11 mouse cellular contexts compared by ENCODE assay signal in the genomic region with DNA sequence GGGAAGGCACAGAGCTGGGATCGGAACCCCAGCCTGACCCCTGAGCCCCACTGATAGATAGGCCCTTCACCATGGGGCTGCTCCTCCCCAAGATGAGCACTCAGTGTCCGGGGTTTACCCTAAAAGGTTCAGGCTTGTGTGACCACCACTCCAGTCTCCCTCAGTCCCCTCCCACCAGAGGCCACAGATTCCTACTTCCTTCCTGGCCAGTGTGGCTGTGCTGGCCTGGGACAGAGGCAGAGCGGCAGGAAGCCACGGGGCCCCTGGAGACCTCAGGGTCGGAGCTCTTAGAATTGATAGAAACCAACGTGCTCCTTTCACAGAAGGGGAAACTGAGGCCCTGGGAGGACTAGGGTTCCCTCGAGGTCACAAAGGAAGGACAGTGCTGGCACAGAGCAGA. TPM values are rescaled to one million over a fixed set of nuclear protein-coding genes. Genes with fewer than 3 reads are reported as not detected.
DNase-seq lines count a peak whose midpoint lies in the region; ATAC-seq and TF ChIP-seq lines count a peak whose summit lies in the region.
"Had no signal": no experiment of that assay in that cellular context is flagged by ENCODE, and none has a peak within 500 bp of the region (broad histone marks: within the 10 kb centered on the region; RNA-seq: fewer than 3 reads in every experiment).

No protein-coding gene starts in this region.

- H3K4me3 ChIP-seq in forebrain, embryonic 12.5 days (replicated peaks), result no peak overlapping the region
- H3K4me3 ChIP-seq in forebrain, embryonic 11.5 days (ENCODE audit: low read depth, low read length), result no peak overlapping the region
- no peak overlapping the region for H3K4me3 ChIP-seq in midbrain, embryonic 10.5 days
- H3K4me3 ChIP-seq in midbrain, embryonic 15.5 days, result no peak overlapping the region
- H3K4me3 ChIP-seq in thymus, adult 2 months (ENCODE audit: control insufficient read depth, insufficient read depth, low read length), result no peak overlapping the region
- H3K4me3 ChIP-seq: embryonic facial prominence, embryonic 15.5 days had no signal

- ATAC-seq in forebrain, embryonic 12.5 days (ENCODE audit: low FRiP score), result no peak
- no peak for ATAC-seq in forebrain, embryonic 11.5 days (replicated peaks; ENCODE audit: low FRiP score)
- no peak for ATAC-seq in midbrain, embryonic 15.5 days (replicated peaks)
- ATAC-seq in megakaryocyte progenitor cell, adult 5-6 weeks (replicated peaks; ENCODE audit: poor library complexity), result peak; percentile 44

- intact Hi-C loops in heart, postnatal 14 days (cut with DNase I), result no loop called here

- H3K36me3 ChIP-seq in forebrain, embryonic 12.5 days (replicated peaks), result no peaks in the 10 kb centered on the region
- H3K36me3 ChIP-seq in forebrain, embryonic 11.5 days (ENCODE audit: control insufficient read depth, insufficient read depth, low read length), result no peaks in the 10 kb centered on the region
- H3K36me3 ChIP-seq in midbrain, embryonic 10.5 days, result no peaks in the 10 kb centered on the region
- no peaks in the 10 kb centered on the region for H3K36me3 ChIP-seq in midbrain, embryonic 15.5 days (replicated peaks)
- H3K36me3 ChIP-seq in thymus, adult 2 months (ENCODE audit: control insufficient read depth, insufficient read depth, low read length), result no peaks in the 10 kb centered on the region
- H3K36me3 ChIP-seq: embryonic facial prominence, embryonic 15.5 days had no signal

- no peaks in the 10 kb centered on the region for H3K9me3 ChIP-seq in forebrain, embryonic 12.5 days
- no peaks in the 10 kb centered on the region for H3K9me3 ChIP-seq in forebrain, embryonic 11.5 days (ENCODE audit: control insufficient read depth, low read length)
- no peaks in the 10 kb centered on the region for H3K9me3 ChIP-seq in midbrain, embryonic 10.5 days (replicated peaks)
- H3K9me3 ChIP-seq in midbrain, embryonic 15.5 days, result no peaks in the 10 kb centered on the region
- H3K9me3 ChIP-seq: embryonic facial prominence, embryonic 15.5 days had no signal

- H3K9ac ChIP-seq in forebrain, embryonic 12.5 days, result no peak overlapping the region
- no peak overlapping the region for H3K9ac ChIP-seq in forebrain, embryonic 11.5 days (ENCODE audit: low read length)
- H3K9ac ChIP-seq in midbrain, embryonic 15.5 days, result no peak overlapping the region
- H3K9ac ChIP-seq: embryonic facial prominence, embryonic 15.5 days had no signal

- no peak overlapping the region for H3K4me2 ChIP-seq in forebrain, embryonic 12.5 days
- no peak overlapping the region for H3K4me2 ChIP-seq in forebrain, embryonic 11.5 days (ENCODE audit: low read depth, low read length, severe bottlenecking)
- no peak overlapping the region for H3K4me2 ChIP-seq in midbrain, embryonic 15.5 days
- H3K4me2 ChIP-seq: embryonic facial prominence, embryonic 15.5 days had no signal

- TF ChIP-seq POLR2A in thymus, adult 2 months (IDR thresholded peaks at IDR 0.05; ENCODE audit: control insufficient read depth, extremely low read depth, insufficient read depth, low read length, poor library complexity), result no peak

- peak overlapping the region; percentile 3; the same call in 1 of the 2 replicates for H3K27ac ChIP-seq in forebrain, embryonic 12.5 days
- H3K27ac ChIP-seq in forebrain, embryonic 11.5 days (ENCODE audit: low read depth, low read length), result no peak overlapping the region
- peak overlapping the region; percentile 76 for H3K27ac ChIP-seq in midbrain, embryonic 10.5 days (replicated peaks)
- H3K27ac ChIP-seq in midbrain, embryonic 15.5 days, result no peak overlapping the region
- H3K27ac ChIP-seq in thymus, adult 2 months (ENCODE audit: control insufficient read depth, insufficient read depth, low read length), result no peak overlapping the region
- H3K27ac ChIP-seq: embryonic facial prominence, embryonic 15.5 days had no signal

- H3K27me3 ChIP-seq in forebrain, embryonic 12.5 days, result peaks cover 4% of the 10 kb centered on the region; the same call in 1 of the 2 replicates
- no peaks in the 10 kb centered on the region for H3K27me3 ChIP-seq in forebrain, embryonic 11.5 days (ENCODE audit: control insufficient read depth, insufficient read depth, low read length)
- H3K27me3 ChIP-seq in midbrain, embryonic 10.5 days (ENCODE audit: low read depth, poor library complexity, severe bottlenecking), result peaks cover 12% of the 10 kb centered on the region
- no peaks in the 10 kb centered on the region for H3K27me3 ChIP-seq in midbrain, embryonic 15.5 days (replicated peaks)
- H3K27me3 ChIP-seq in thymus, adult 2 months (ENCODE audit: control insufficient read depth, insufficient read depth, low read length), result no peaks in the 10 kb centered on the region
- H3K27me3 ChIP-seq: embryonic facial prominence, embryonic 15.5 days had no signal

- H3K4me1 ChIP-seq in forebrain, embryonic 12.5 days, result peaks cover 37% of the 10 kb centered on the region
- H3K4me1 ChIP-seq in forebrain, embryonic 11.5 days (replicated peaks; ENCODE audit: control insufficient read depth, insufficient read depth, low read length), result peaks cover 24% of the 10 kb centered on the region
- H3K4me1 ChIP-seq in midbrain, embryonic 10.5 days, result peaks cover 60% of the 10 kb centered on the region
- H3K4me1 ChIP-seq in midbrain, embryonic 15.5 days, result peaks cover 20% of the 10 kb centered on the region
- peaks cover 4% of the 10 kb centered on the region; the same call in 1 of the 2 replicates for H3K4me1 ChIP-seq in thymus, adult 2 months (replicated peaks; ENCODE audit: control insufficient read depth, insufficient read depth, low read length)

- DNase-seq in forebrain, embryonic 11.5 days (ENCODE audit: low spot score), result no peak
- DNase-seq in midbrain, embryonic 10.5 days (ENCODE audit: low spot score), result no peak
- DNase-seq in heart, postnatal 14 days, result peak; percentile 37 to 46
- no peak for DNase-seq in thymus, adult 2 months
- DNase-seq in thymus, postnatal 4 days, result no peak
- DNase-seq: gastrocnemius, postnatal 10 days; liver had no signal

- 47% methylated on average over 7 of the region's 7 CpGs for WGBS in forebrain, embryonic 12.5 days
- WGBS in forebrain, embryonic 11.5 days, result 46% methylated on average over 7 of the region's 7 CpGs
- 44% methylated on average over 7 of the region's 7 CpGs for WGBS in midbrain, embryonic 10.5 days
- 35% methylated on average over 7 of the region's 7 CpGs for WGBS in midbrain, embryonic 15.5 days
- WGBS in thymus, adult 2 months, result 34% methylated on average over 7 of the region's 7 CpGs

- no peak for TF ChIP-seq CTCF in thymus, adult 2 months (IDR thresholded peaks at IDR 0.05; ENCODE audit: borderline replicate concordance, control insufficient read depth, extremely low read depth, insufficient read depth, low read length, poor library complexity)

RNA-seq across cellular contexts. Expression of a gene that starts 3.4 kb away (rescaled TPM):
- 26.1 and 31.1 TPM in 2 replicates for polyA plus RNA-seq in forebrain, embryonic 12.5 days (2016; fragmentation: Nextera tagmentation; extraction: Ambion mirVana)
- polyA plus RNA-seq in forebrain, embryonic 11.5 days (2014; fragmentation: Nextera tagmentation; extraction: Ambion mirVana), result 23.3 and 23.6 TPM in 2 replicates
- 25.1 and 32.4 TPM in 2 replicates for polyA plus RNA-seq in midbrain, embryonic 10.5 days (2016; fragmentation: Nextera tagmentation; extraction: Ambion mirVana)
- polyA plus RNA-seq in midbrain, embryonic 15.5 days (2015; fragmentation: Nextera tagmentation; extraction: Ambion mirVana), result 30.7 and 31.5 TPM in 2 replicates
- total RNA-seq in heart, postnatal 14 days (2021), result 10 to 100 TPM; 62.5 TPM
- 1.1 and 3.8 TPM in 2 replicates for total RNA-seq in megakaryocyte progenitor cell, adult 5-6 weeks (2015)
- total RNA-seq in megakaryocyte progenitor cell, adult 5-6 weeks (2017), result 2.6 and 8.5 TPM in 2 replicates
- 22.2 and 26.0 TPM in 2 replicates for polyA plus RNA-seq in thymus, adult 2 months (2012; rRNA removed)

RNA-seq across cellular contexts. Expression of a gene that starts 37.9 kb away (rescaled TPM):
- polyA plus RNA-seq in forebrain, embryonic 12.5 days (2016; fragmentation: Nextera tagmentation; extraction: Ambion mirVana), result 45.9 and 81.3 TPM in 2 replicates
- polyA plus RNA-seq in forebrain, embryonic 11.5 days (2014; fragmentation: Nextera tagmentation; extraction: Ambion mirVana), result 91.6 and 100 TPM in 2 replicates
- polyA plus RNA-seq in midbrain, embryonic 10.5 days (2016; fragmentation: Nextera tagmentation; extraction: Ambion mirVana), result 32.6 and 35.2 TPM in 2 replicates
- polyA plus RNA-seq in midbrain, embryonic 15.5 days (2015; fragmentation: Nextera tagmentation; extraction: Ambion mirVana), result 28.1 and 34.9 TPM in 2 replicates
- total RNA-seq in heart, postnatal 14 days (2021), result 10 to 100 TPM; 19.6 to 27.0 TPM
- 76.5 and 77.3 TPM in 2 replicates for total RNA-seq in megakaryocyte progenitor cell, adult 5-6 weeks (2015)
- 152 and 159 TPM in 2 replicates for total RNA-seq in megakaryocyte progenitor cell, adult 5-6 weeks (2017)
- 211 and 279 TPM in 2 replicates for polyA plus RNA-seq in thymus, adult 2 months (2012; rRNA removed)

Comparison
In these comparisons a context has a peak if more than half of its experiments do, and no peak if none do; other contexts are left out.
1. H3K27ac ChIP-seq: peak in forebrain, embryonic 12.5 days (single experiment) and midbrain, embryonic 10.5 days (single experiment); none in forebrain, embryonic 11.5 days (single experiment), midbrain, embryonic 15.5 days (single experiment) and thymus, adult 2 months (single experiment).
2. DNase-seq: peak in heart, postnatal 14 days (2 of 2); none in forebrain, embryonic 11.5 days (single experiment), midbrain, embryonic 10.5 days (single experiment), thymus, adult 2 months (single experiment) and thymus, postnatal 4 days (single experiment).